9 mouse cellular contexts compared by ENCODE assay signal in the genomic region with DNA sequence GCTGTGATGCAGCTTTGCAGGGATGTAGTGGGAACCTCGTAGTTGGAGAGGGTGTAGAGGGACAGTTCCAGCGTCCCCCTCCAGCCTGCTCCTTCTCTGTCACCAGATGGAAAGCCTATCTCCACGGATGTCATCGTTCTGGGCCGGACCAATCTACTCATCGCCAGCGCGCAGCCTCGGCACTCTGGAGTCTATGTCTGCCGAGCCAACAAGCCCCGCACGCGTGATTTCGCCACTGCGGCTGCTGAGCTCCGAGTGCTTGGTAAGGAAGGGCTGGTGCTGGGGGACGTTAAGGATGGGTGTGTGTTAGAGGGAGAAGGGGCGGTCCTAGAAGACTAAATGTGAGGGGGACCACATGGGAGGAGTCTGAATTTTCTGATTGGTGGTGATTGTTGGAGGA. TPM values are rescaled to one million over a fixed set of nuclear protein-coding genes. Genes with fewer than 3 reads are reported as not detected.
A peak's percentile ranks its signal among the peaks of the same experiment; 100 is the strongest.
DNase-seq lines count a peak whose midpoint lies in the region; TF ChIP-seq lines count a peak whose summit lies in the region.
"Had no signal": no experiment of that assay in that cellular context is flagged by ENCODE, and none has a peak within 500 bp of the region (broad histone marks: within the 10 kb centered on the region; RNA-seq: fewer than 3 reads in every experiment).

No protein-coding gene starts in this region.

- H3K36me3 ChIP-seq in E14TG2a.4 (ENCODE audit: insufficient read depth, low read length) = no peaks in the 10 kb centered on the region

- H3K9me3 ChIP-seq in E14TG2a.4 (ENCODE audit: low read length) = no peaks in the 10 kb centered on the region
- H3K9me3 ChIP-seq: midbrain, embryonic 12.5 days had no signal

- DNase-seq in cerebellum, postnatal 14 days = peak; percentile 41 to 61
- DNase-seq in cerebellum, adult 9-10 months = no peak
- peak; percentile 42 to 46 for DNase-seq in frontal cortex, postnatal 25 days (ENCODE audit: low spot score in 2 of 2)
- peak; percentile 56 to 74 for DNase-seq in left cerebral cortex, adult 18-20 months (ENCODE audit: low spot score in 2 of 2)
- peak; percentile 60 for DNase-seq in telencephalon, adult 2 months (ENCODE audit: low read depth, low spot score)
- no peak for DNase-seq in testis, postnatal 14 days (ENCODE audit: low spot score)
- DNase-seq in gastrocnemius, adult 18-20 months (ENCODE audit: low spot score) = no peak

- no peak for TF ChIP-seq CTCF in E14TG2a.4 (conservative IDR thresholded peaks at IDR 0.05; ENCODE audit: low read length)

- peaks cover 48% of the 10 kb centered on the region for H3K4me1 ChIP-seq in E14TG2a.4 (replicated peaks; ENCODE audit: low read depth, low read length)

- peaks cover 58% of the 10 kb centered on the region for H3K27me3 ChIP-seq in E14TG2a.4 (ENCODE audit: insufficient read depth, low read length)

- 0 out of 2 replicates have a peak overlapping the region, but pooled peaks have one; percentile 13 for H3K4me3 ChIP-seq in E14TG2a.4 (replicated peaks; ENCODE audit: low read length)
- H3K4me3 ChIP-seq: midbrain, embryonic 12.5 days had no signal

RNA-seq across cellular contexts. Expression of a gene that starts 18.4 kb away (rescaled TPM):
- total RNA-seq in left cerebral cortex, adult 18-20 months (2021) = 1 to 10 TPM; 1.4 to 1.7 TPM
- total RNA-seq in gastrocnemius, adult 18-20 months (2021) = under 1 TPM; 0.21 to 0.32 TPM

RNA-seq across cellular contexts. Expression of a gene that starts 21.3 kb away (rescaled TPM):
- 10 to 100 TPM; 28.0 to 30.6 TPM for total RNA-seq in left cerebral cortex, adult 18-20 months (2021)
- total RNA-seq in gastrocnemius, adult 18-20 months (2021) = 10 to 100 TPM; 28.7 to 29.4 TPM

Comparison
In these comparisons a context has a peak if more than half of its experiments do, and no peak if none do; other contexts are left out.
1. DNase-seq: peak in cerebellum, postnatal 14 days (2 of 2), frontal cortex, postnatal 25 days (2 of 2), left cerebral cortex, adult 18-20 months (2 of 2) and telencephalon, adult 2 months (single experiment); none in cerebellum, adult 9-10 months (single experiment), testis, postnatal 14 days (single experiment) and gastrocnemius, adult 18-20 months (single experiment).